Mouse (Mus musculus) myocyte (in vitro differentiated cells): ENCODE results near the gene Pilra.
A peak's percentile ranks its signal among the peaks of the same experiment; 100 is the strongest.

Experiments
- MYOD1 ChIP-seq, 3 experiments: IDR thresholded peaks; one replicate each; pipeline ENCODE4 v1.6.1; 2011; ENCODE audit warnings: control low read depth in 2 of 3, low read depth in 2 of 3, mild to moderate bottlenecking in 2 of 3, moderate library complexity in 1 of 3; ENCODE audit not compliant: insufficient read length in 2 of 3, control insufficient read depth in 1 of 3
- POLR2A ChIP-seq: IDR thresholded peaks from one replicate; pipeline ENCODE4 v1.6.1; 2011; ENCODE audit warnings: low read depth, mild to moderate bottlenecking, control low read depth, moderate library complexity; ENCODE audit not compliant: insufficient read length
- TCF12 ChIP-seq: IDR thresholded peaks from one replicate; pipeline ENCODE4 v1.6.1; 2011; ENCODE audit warnings: mild to moderate bottlenecking, control low read depth; ENCODE audit not compliant: poor library complexity, insufficient read depth, severe bottlenecking

DNA sequence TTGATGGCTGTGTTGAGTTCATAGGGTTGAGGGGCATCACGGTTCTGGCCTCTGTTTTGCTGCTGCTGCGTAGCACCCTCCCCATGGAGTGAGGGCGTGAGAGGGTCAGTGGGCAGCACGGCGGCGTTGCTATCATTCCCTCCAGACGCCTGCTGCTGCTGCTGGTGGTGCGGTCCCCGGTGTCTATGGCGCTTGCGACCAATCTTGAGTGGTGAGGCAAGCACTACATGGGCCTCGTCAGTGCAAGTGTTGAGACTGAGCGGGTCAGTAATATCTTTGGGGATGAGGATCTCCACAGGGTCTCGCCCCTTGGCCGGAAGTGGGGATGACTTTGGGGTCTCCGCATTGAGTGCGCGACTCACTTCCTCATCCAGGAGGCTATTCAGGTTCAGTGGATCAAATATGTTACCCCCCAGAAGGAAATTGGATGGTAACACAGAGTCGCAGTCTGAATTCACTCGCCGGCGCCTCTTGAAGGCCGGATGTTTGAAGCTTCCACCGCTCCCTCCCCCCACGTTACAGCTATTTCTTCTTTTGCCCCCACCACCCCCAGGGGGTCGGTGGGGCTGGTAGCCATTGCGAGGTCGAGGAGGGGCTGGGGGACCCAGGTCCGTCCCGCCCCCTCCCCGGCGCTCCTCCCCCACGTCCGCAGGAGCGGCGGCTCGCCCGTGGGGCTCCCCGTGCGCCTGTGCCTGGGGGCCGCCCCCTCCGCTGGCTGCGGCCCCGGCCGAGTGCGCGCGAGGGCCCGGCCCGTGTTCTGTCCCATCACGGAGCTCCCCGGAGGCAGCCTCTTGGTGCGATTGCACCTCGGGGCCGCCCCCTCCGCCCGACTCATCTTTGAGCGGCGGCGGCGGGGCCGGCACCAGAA, 50.7 kb downstream of the Pilra start:
- TF ChIP-seq MYOD1 (IDR thresholded peaks at IDR 0.05; ENCODE audit: control insufficient read depth in 1 of 3, insufficient read length in 2 of 3, low read depth in 2 of 3) (no peak), POLR2A (peak; percentile 43), TCF12 (no peak)
